Comparison of ENCODE assay signal across 10 mouse cellular contexts in the genomic region with DNA sequence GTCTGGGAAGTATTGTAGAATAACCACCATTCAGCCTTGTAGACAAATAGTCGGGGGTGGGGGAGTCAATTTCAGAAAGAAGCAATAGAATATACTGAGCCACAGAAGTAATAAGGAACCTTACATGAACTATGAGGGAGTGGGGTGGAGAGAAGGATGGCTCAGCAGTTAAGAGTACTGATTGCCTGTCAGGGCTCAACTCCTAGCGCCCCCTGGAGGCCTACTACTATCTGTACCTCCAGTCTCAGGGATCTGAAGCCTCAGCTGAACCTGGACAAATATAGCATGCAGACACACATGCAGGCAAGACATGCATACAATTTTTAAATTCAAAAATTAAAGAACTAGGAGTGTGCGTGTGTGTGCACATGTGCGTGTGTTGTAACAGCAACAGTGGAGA.
DNase-seq lines count a peak whose midpoint lies in the region; ATAC-seq and TF ChIP-seq lines count a peak whose summit lies in the region.
"Had no signal": no experiment of that assay in that cellular context is flagged by ENCODE, and none has a peak within 500 bp of the region (broad histone marks: within the 10 kb centered on the region; RNA-seq: fewer than 3 reads in every experiment).

No protein-coding gene starts in this region.

- H3K4me3 ChIP-seq in hindbrain, embryonic 10.5 days = no peak overlapping the region
- H3K4me3 ChIP-seq in hindbrain, embryonic 12.5 days = no peak overlapping the region
- H3K4me3 ChIP-seq in E14TG2a.4 (replicated peaks; ENCODE audit: low read length) = no peak overlapping the region
- no peak overlapping the region for H3K4me3 ChIP-seq in embryonic facial prominence, embryonic 11.5 days (ENCODE audit: low read depth, low read length)
- H3K4me3 ChIP-seq in neural tube, embryonic 12.5 days = no peak overlapping the region
- H3K4me3 ChIP-seq: embryonic facial prominence, embryonic 13.5 days; liver, embryonic 15.5 days had no signal

- 42% methylated on average over 4 of the region's 4 CpGs for WGBS in hindbrain, embryonic 10.5 days
- 47% methylated on average over 4 of the region's 4 CpGs for WGBS in hindbrain, embryonic 12.5 days
- WGBS in embryonic facial prominence, embryonic 11.5 days = 51% methylated on average over 4 of the region's 4 CpGs
- WGBS in neural tube, embryonic 12.5 days = 35% methylated on average over 4 of the region's 4 CpGs

- no peaks in the 10 kb centered on the region for H3K27me3 ChIP-seq in hindbrain, embryonic 10.5 days (ENCODE audit: insufficient read depth, poor library complexity, severe bottlenecking)
- H3K27me3 ChIP-seq in hindbrain, embryonic 12.5 days = no peaks in the 10 kb centered on the region
- no peaks in the 10 kb centered on the region; the same call in 1 of the 2 replicates for H3K27me3 ChIP-seq in E14TG2a.4 (ENCODE audit: insufficient read depth, low read length)
- H3K27me3 ChIP-seq in embryonic facial prominence, embryonic 11.5 days (ENCODE audit: control insufficient read depth, insufficient read depth, low read length) = no peaks in the 10 kb centered on the region
- H3K27me3 ChIP-seq in neural tube, embryonic 12.5 days (replicated peaks) = no peaks in the 10 kb centered on the region
- H3K27me3 ChIP-seq: embryonic facial prominence, embryonic 13.5 days; liver, embryonic 15.5 days had no signal

- peak; percentile 59 for DNase-seq in hindbrain, embryonic 10.5 days (ENCODE audit: low spot score)
- peak; percentile 79 for DNase-seq in adrenal gland, postnatal 10 days
- DNase-seq in embryonic facial prominence, embryonic 11.5 days (ENCODE audit: low spot score) = peak; percentile 68
- DNase-seq in layer of hippocampus, postnatal 10 days (ENCODE audit: low spot score in 2 of 2) = peak; percentile 53 to 56

- no peak overlapping the region for H3K9ac ChIP-seq in hindbrain, embryonic 12.5 days
- no peak overlapping the region for H3K9ac ChIP-seq in embryonic facial prominence, embryonic 11.5 days (replicated peaks; ENCODE audit: low read length)
- H3K9ac ChIP-seq in neural tube, embryonic 12.5 days = no peak overlapping the region
- H3K9ac ChIP-seq: embryonic facial prominence, embryonic 13.5 days; liver, embryonic 15.5 days had no signal

- no peaks in the 10 kb centered on the region for H3K4me1 ChIP-seq in hindbrain, embryonic 10.5 days (replicated peaks)
- H3K4me1 ChIP-seq in hindbrain, embryonic 12.5 days = no peaks in the 10 kb centered on the region
- no peaks in the 10 kb centered on the region for H3K4me1 ChIP-seq in E14TG2a.4 (replicated peaks; ENCODE audit: low read depth, low read length)
- H3K4me1 ChIP-seq in embryonic facial prominence, embryonic 11.5 days (ENCODE audit: control insufficient read depth, insufficient read depth, low read length) = no peaks in the 10 kb centered on the region
- H3K4me1 ChIP-seq in neural tube, embryonic 12.5 days = no peaks in the 10 kb centered on the region
- H3K4me1 ChIP-seq: embryonic facial prominence, embryonic 13.5 days; liver, embryonic 15.5 days had no signal

- H3K4me2 ChIP-seq in hindbrain, embryonic 12.5 days (replicated peaks) = no peak overlapping the region
- no peak overlapping the region for H3K4me2 ChIP-seq in embryonic facial prominence, embryonic 11.5 days (ENCODE audit: low read depth, low read length)
- no peak overlapping the region for H3K4me2 ChIP-seq in neural tube, embryonic 12.5 days (replicated peaks)
- H3K4me2 ChIP-seq: embryonic facial prominence, embryonic 13.5 days; liver, embryonic 15.5 days had no signal

- ATAC-seq in hindbrain, embryonic 12.5 days (ENCODE audit: low FRiP score) = no peak
- 0 out of 2 replicates have a peak, but pooled peaks have one; percentile 46 for ATAC-seq in embryonic facial prominence, embryonic 11.5 days (replicated peaks; ENCODE audit: insufficient number of reproducible peaks, low FRiP score, low TSS enrichment, low read depth)
- ATAC-seq in neural tube, embryonic 12.5 days (ENCODE audit: low FRiP score, low read depth) = peak; percentile 34; the same call in 1 of the 2 replicates
- no peak for ATAC-seq in erythroblast, adult 5-6 weeks (replicated peaks; ENCODE audit: low FRiP score, poor library complexity, severe bottlenecking)

- no peak overlapping the region for H3K27ac ChIP-seq in hindbrain, embryonic 10.5 days
- no peak overlapping the region for H3K27ac ChIP-seq in hindbrain, embryonic 12.5 days
- H3K27ac ChIP-seq in embryonic facial prominence, embryonic 11.5 days (replicated peaks; ENCODE audit: low read depth, low read length) = no peak overlapping the region
- no peak overlapping the region for H3K27ac ChIP-seq in neural tube, embryonic 12.5 days
- H3K27ac ChIP-seq: embryonic facial prominence, embryonic 13.5 days; liver, embryonic 15.5 days had no signal

- no peaks in the 10 kb centered on the region for H3K9me3 ChIP-seq in hindbrain, embryonic 10.5 days
- H3K9me3 ChIP-seq in hindbrain, embryonic 12.5 days (replicated peaks) = no peaks in the 10 kb centered on the region
- H3K9me3 ChIP-seq in E14TG2a.4 (ENCODE audit: low read length) = no peaks in the 10 kb centered on the region
- H3K9me3 ChIP-seq in embryonic facial prominence, embryonic 11.5 days (replicated peaks; ENCODE audit: control insufficient read depth, low read length) = no peaks in the 10 kb centered on the region
- H3K9me3 ChIP-seq in neural tube, embryonic 12.5 days = no peaks in the 10 kb centered on the region
- H3K9me3 ChIP-seq: embryonic facial prominence, embryonic 13.5 days; liver, embryonic 15.5 days had no signal

- TF ChIP-seq CTCF in E14TG2a.4 (conservative IDR thresholded peaks at IDR 0.05; ENCODE audit: low read length) = peak; percentile 52

- no peaks in the 10 kb centered on the region for H3K36me3 ChIP-seq in hindbrain, embryonic 10.5 days
- no peaks in the 10 kb centered on the region for H3K36me3 ChIP-seq in hindbrain, embryonic 12.5 days
- no peaks in the 10 kb centered on the region for H3K36me3 ChIP-seq in E14TG2a.4 (ENCODE audit: insufficient read depth, low read length)
- no peaks in the 10 kb centered on the region for H3K36me3 ChIP-seq in embryonic facial prominence, embryonic 11.5 days (replicated peaks; ENCODE audit: control insufficient read depth, insufficient read depth, low read depth, low read length)
- H3K36me3 ChIP-seq in neural tube, embryonic 12.5 days = no peaks in the 10 kb centered on the region
- H3K36me3 ChIP-seq: embryonic facial prominence, embryonic 13.5 days; liver, embryonic 15.5 days had no signal

Comparison
In these comparisons a context has a peak if more than half of its experiments do, and no peak if none do; other contexts are left out.
1. ATAC-seq: peak in embryonic facial prominence, embryonic 11.5 days (single experiment) and neural tube, embryonic 12.5 days (single experiment); none in hindbrain, embryonic 12.5 days (single experiment) and erythroblast, adult 5-6 weeks (single experiment).
2. Peak in every context shown above with its lines, with median percentiles within 50 percentile points of each other: DNase-seq.